Mouse (Mus musculus): ENCODE data around the gene 2610028H24Rik.

Gene 2610028H24Rik

DNA sequence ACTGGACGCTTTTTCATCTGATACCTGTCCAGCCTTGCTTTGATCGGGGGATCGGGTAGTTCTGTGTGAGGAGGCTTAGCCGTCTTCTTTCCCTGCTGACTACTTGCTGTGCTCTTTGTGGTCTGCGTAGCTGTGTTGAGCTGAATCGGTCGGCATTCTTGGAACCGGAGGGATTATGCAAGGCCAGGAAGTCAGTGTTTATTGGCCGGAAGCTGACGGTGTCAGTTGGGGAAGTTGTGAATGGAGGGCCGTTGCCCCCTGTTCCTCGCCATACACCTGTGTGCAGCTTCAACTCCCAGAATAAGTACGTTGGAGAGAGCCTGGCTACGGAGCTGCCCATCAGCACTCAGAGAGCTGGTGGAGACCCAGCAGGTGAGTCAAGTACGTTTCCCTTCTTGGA is 40.3 kb downstream of the 2610028H24Rik start:
- no peak for DNase-seq (ENCODE audit: low spot score in 2 of 2)

DNA sequence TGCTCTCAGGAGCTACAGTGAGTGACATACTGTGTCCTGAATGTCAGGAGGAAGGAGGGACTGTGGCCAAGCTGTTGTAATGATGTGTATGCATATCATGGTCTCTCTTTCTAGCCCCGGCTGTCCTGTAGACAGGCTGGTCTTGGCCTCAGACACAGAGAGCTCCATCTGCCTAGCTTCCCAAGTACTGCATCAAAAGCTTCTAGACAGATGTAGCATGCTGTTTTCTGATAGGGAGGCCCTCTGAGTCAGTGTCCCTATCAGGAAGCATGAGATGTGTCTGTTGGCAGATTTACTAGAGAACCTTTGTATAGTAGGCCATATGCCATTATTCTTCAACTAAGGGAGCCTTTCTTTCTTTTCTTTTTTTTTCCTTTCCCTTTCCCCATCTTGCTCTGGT is 44.6 kb downstream of the 2610028H24Rik start:
- no peak for DNase-seq (ENCODE audit: low spot score in 2 of 2)

DNA sequence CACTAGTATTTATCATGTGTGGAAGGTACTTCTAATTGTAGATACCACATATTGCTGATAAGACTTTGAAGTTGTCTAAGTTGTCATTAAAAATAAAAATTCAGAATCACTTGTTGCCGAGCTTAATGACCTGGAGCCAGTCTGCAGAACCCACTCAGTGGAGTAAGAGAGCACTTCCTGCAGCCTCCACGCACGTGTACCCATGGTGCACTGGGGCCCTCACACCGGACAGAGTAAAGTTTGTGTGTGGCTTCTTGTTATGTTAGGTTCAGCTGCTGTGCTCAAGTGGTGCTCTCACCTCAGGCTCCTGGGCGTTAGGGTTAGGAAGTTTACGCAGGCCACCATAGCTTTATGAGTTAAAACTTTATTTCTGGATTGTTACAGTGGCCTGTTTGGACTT is 46.6 kb downstream of the 2610028H24Rik start:
- DNase-seq (ENCODE audit: low spot score in 2 of 2): no peak

DNA sequence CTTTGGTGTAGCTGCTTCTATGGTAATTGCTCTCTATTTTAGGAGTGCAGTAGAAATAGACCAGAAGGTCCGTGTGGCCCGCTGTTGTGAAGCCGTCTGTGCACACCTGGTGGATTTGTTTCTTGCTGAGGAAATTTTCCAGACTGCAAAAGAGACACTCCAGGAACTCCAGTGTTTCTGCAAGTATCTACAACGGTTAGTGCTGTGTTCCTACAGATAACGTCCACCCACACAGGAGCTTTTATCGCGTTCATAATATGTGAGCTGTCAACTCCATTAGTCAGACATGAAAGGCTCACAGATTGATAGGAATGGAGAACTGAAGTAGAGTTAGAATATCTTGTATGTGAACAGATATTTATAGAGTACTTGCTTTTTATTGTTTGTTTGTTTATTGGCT is 47.5 kb downstream of the 2610028H24Rik start:
- no peak for DNase-seq (ENCODE audit: low spot score in 2 of 2)

DNA sequence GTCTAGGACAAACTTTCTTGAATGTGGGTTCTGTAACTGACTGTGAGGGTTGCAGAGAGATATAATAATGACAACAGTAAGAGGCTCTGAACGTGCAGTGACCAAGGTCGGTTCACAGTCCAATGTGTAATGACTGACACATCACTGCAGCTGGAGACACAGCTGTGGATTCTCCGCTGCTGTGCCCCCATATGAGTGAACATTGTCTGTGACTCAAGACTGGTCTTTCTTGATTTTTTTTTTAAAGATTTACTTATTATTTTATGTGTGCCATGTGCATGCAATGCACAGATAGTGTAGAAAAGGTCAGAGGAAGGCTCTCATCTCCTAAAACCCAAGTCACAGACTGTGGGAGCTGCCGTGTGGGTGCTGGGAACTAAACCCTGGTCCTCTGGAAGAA is 48.6 kb downstream of the 2610028H24Rik start:
- DNase-seq (ENCODE audit: low spot score in 2 of 2): no peak

DNA sequence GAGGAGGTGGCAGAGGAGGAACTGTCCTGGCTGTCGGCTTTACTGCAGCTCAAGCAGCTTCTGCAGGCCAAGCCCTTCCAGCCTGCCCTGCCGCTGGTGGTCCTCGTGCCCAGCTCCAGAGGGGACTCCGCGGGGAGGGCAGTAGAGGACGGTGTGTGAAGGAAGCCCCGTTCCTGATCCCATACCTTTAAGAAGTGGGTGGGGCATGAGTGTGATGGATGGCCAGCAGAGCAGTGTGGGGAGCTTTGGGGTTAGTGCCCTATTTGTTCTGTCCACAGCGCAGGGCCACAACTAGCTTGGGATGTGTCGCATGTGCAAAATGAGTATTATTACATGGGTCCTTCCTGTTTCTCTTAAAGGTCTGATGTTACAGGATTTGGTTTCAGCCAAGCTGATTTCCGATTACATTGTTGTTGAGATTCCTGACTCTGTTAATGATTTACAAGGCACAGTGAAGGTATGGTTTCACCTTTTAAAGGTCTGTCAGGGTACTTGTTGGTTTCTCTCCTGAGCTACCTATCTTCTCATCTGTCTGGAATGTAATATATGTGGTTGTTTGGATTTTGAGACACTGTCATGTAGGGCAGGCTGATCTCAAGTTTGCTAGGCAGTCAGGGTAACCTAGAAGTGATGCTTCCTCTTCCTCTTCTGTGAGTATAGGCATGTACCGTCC is 55.5 kb downstream of the 2610028H24Rik start:
- DNase-seq (ENCODE audit: low spot score in 2 of 2): no peak

DNA sequence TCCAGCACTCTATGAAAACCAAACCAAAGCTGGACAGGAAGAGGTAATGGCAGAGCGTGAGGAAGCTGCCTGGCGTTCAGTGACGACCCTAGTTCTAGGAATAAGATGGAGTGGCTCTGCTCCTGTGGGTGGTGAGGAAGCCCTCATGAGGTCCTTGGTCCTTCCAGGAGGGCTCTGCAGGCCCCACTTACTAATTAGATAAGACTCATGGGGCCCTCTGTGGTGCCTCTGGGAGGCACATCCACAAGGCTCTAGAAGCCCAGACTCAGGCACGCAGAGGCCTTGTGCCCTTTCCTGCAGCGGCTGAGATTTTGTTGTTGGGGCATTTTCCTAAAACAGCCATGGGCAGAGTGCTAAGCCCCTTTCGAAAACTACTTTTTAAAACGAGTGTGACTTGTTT is 57.0 kb downstream of the 2610028H24Rik start:
- DNase-seq (ENCODE audit: low spot score in 2 of 2): no peak

Data from spleen, postnatal 10 days (tissue).